Mouse (Mus musculus) lung, embryonic 15.5 days (tissue): ENCODE measurements around the gene Elane. TPM values are rescaled to one million over a fixed set of nuclear protein-coding genes. Genes with fewer than 3 reads are reported as not detected.

ENCODE experiments used
- ATAC-seq: fragments of 200-750 bp; cut with Nextera tagmentation; 2 replicates; pipeline ENCODE4 v1.8.0; 2017; ENCODE audit warnings: moderate number of reproducible peaks, borderline replicate concordance; ENCODE audit not compliant: low FRiP score, low TSS enrichment; ENCODE audit errors: extremely low read depth
- H3K27ac ChIP-seq: fragments of 300-500 bp; sonication (generic); 2 replicates; pipeline ENCODE4 v1.5.1; 2015; ENCODE audit warnings: moderate library complexity, mild to moderate bottlenecking, inconsistent platforms
- H3K27me3 ChIP-seq: fragments of 300-500 bp; sonication (generic); 2 replicates; pipeline ENCODE4 v1.6.1; 2015; ENCODE audit warnings: inconsistent platforms
- H3K36me3 ChIP-seq: fragments of 300-500 bp; sonication (generic); 2 replicates; pipeline ENCODE4 v1.6.1; 2015; ENCODE audit warnings: inconsistent platforms
- H3K4me1 ChIP-seq: fragments of 300-500 bp; sonication (generic); 2 replicates; pipeline ENCODE4 v1.6.1; 2015; ENCODE audit warnings: inconsistent platforms
- H3K4me2 ChIP-seq: fragments of 300-500 bp; sonication (generic); 2 replicates; pipeline ENCODE4 v1.6.1; 2015; ENCODE audit warnings: inconsistent platforms, mild to moderate bottlenecking, moderate library complexity
- H3K4me3 ChIP-seq: fragments of 300-500 bp; sonication (generic); 2 replicates; pipeline ENCODE4 v1.5.1; 2015; ENCODE audit warnings: mild to moderate bottlenecking, inconsistent platforms
- H3K9ac ChIP-seq: fragments of 300-500 bp; sonication (generic); 2 replicates; pipeline ENCODE4 v1.6.1; 2015; ENCODE audit warnings: inconsistent platforms
- H3K9me3 ChIP-seq: fragments of 300-500 bp; sonication (generic); 2 replicates; pipeline ENCODE4 v1.6.1; 2016; ENCODE audit warnings: inconsistent platforms
- WGBS: fragments of 180-500 bp; shearing (Covaris S2); methylation state at CpG from one replicate; pipeline ENCODE4 v1.1.7; 2015; 5-methylcytosine and 5-hydroxymethylcytosine counted together
- polyA plus RNA-seq: library from polyadenylated mRNA; unstranded; fragments of >200 nt; fragmentation: Nextera tagmentation; extraction: Ambion mirVana; gene quantifications from 2 replicates; pipeline ENCODE4 v1.2.1, GENCODE M21; 2015

Elane gene
- polyA plus RNA-seq, result 0.25 and 0.72 TPM in 2 replicates

GRCm38 (mm10) chr10:79886054-79886453, at the start of gene Elane:
Gene Elane, plus strand, starts transcription at chr10:79886247.
- no peak for ATAC-seq
- no peak within 1 kb of the TSS for H3K4me2 ChIP-seq
- H3K4me1 ChIP-seq, result peaks cover 15% of the 10 kb centered on the region
- 60% methylated on average over 6 of the region's 6 CpGs for WGBS
- peaks cover 22% of the 10 kb centered on the region for H3K27me3 ChIP-seq
- H3K9ac ChIP-seq, result no peak within 1 kb of the TSS
- no peaks in the 10 kb centered on the region for H3K36me3 ChIP-seq
- no peak within 1 kb of the TSS for H3K27ac ChIP-seq
- H3K9me3 ChIP-seq, result no peaks in the 10 kb centered on the region
- H3K4me3 ChIP-seq, result no peak within 1 kb of the TSS

- 94% methylated on average over 3 of the region's 3 CpGs for WGBS
- no peaks in the 10 kb centered on the region for H3K9me3 ChIP-seq
- H3K27me3 ChIP-seq, result no peaks in the 10 kb centered on the region
Observed at GRCm38 (mm10) chr10:79836918-79837317, 49.1 kb upstream of the Elane start.

GRCm38 (mm10) chr10:79838151-79838550, 47.9 kb upstream of the Elane start:
- no peaks in the 10 kb centered on the region for H3K9me3 ChIP-seq
- 50% methylated on average over 2 of the region's 2 CpGs for WGBS
- H3K27me3 ChIP-seq, result no peaks in the 10 kb centered on the region
- no peak overlapping the region for H3K9ac ChIP-seq
- no peak overlapping the region for H3K4me2 ChIP-seq
- H3K36me3 ChIP-seq, result no peaks in the 10 kb centered on the region
- no peak for ATAC-seq
- H3K4me3 ChIP-seq, result no peak overlapping the region
- peaks cover 26% of the 10 kb centered on the region for H3K4me1 ChIP-seq
- H3K27ac ChIP-seq, result peak overlapping the region; percentile 9; the same call in 1 of the 2 replicates

More at GRCm38 (mm10) chr10:79836918-79837317, 49.1 kb upstream of the Elane start:
- no peaks in the 10 kb centered on the region for H3K36me3 ChIP-seq
- ATAC-seq, result no peak
- H3K4me1 ChIP-seq, result peaks cover 14% of the 10 kb centered on the region
- H3K27ac ChIP-seq, result no peak overlapping the region
- H3K4me2 ChIP-seq, result no peak overlapping the region
- H3K4me3 ChIP-seq, result no peak overlapping the region
- H3K9ac ChIP-seq, result no peak overlapping the region

- peaks cover 35% of the 10 kb centered on the region for H3K4me1 ChIP-seq
- H3K36me3 ChIP-seq, result no peaks in the 10 kb centered on the region
- no peaks in the 10 kb centered on the region for H3K9me3 ChIP-seq
- H3K4me3 ChIP-seq, result peak overlapping the region; percentile 42
- peak overlapping the region; percentile 75; the same call in 1 of the 2 replicates for H3K4me2 ChIP-seq
- H3K27me3 ChIP-seq, result no peaks in the 10 kb centered on the region
- ATAC-seq, result no peak
- WGBS, result 95% methylated on average over 3 of the region's 3 CpGs
- no peak overlapping the region for H3K9ac ChIP-seq
- peak overlapping the region; percentile 93 for H3K27ac ChIP-seq
Observed at GRCm38 (mm10) chr10:79840091-79840490, 46.0 kb upstream of the Elane start.

GRCm38 (mm10) chr10:79840644-79841551, 45.1 kb upstream of the Elane start:
- Histone ChIP-seq H3K4me3 (peak overlapping the region; percentile 42), H3K27ac (peak overlapping the region; percentile 93), H3K4me2 (peak overlapping the region; percentile 75), H3K9me3 (no peaks in the 10 kb centered on the region), H3K27me3 (no peaks in the 10 kb centered on the region), H3K9ac (peak overlapping the region; percentile 47), H3K4me1 (peaks cover 35% of the 10 kb centered on the region), H3K36me3 (no peaks in the 10 kb centered on the region)
- peak; percentile 94 for ATAC-seq
- under 1% methylated on average over 24 of the region's 24 CpGs for WGBS

GRCm38 (mm10) chr10:79842322-79842721, 43.7 kb upstream of the Elane start:
- no peak for ATAC-seq
- Histone ChIP-seq H3K4me1 (peaks cover 35% of the 10 kb centered on the region), H3K4me2 (no peak overlapping the region), H3K9ac (no peak overlapping the region), H3K27me3 (no peaks in the 10 kb centered on the region), H3K27ac (peak overlapping the region; percentile 57), H3K36me3 (no peaks in the 10 kb centered on the region), H3K9me3 (no peaks in the 10 kb centered on the region), H3K4me3 (no peak overlapping the region)
- WGBS, result 59% methylated on average over 3 of the region's 3 CpGs

GRCm38 (mm10) chr10:79843476-79843875, 42.6 kb upstream of the Elane start:
- H3K4me1 ChIP-seq, result peaks cover 35% of the 10 kb centered on the region
- no peaks in the 10 kb centered on the region for H3K9me3 ChIP-seq
- H3K4me3 ChIP-seq, result no peak overlapping the region
- no peak overlapping the region for H3K4me2 ChIP-seq
- no peaks in the 10 kb centered on the region for H3K36me3 ChIP-seq
- no peak overlapping the region for H3K27ac ChIP-seq
- 38% methylated on average over 6 of the region's 6 CpGs for WGBS
- no peak for ATAC-seq
- no peaks in the 10 kb centered on the region for H3K27me3 ChIP-seq
- H3K9ac ChIP-seq, result no peak overlapping the region; the same call in 1 of the 2 replicates

- peaks cover 37% of the 10 kb centered on the region for H3K4me1 ChIP-seq
- no peaks in the 10 kb centered on the region for H3K27me3 ChIP-seq
- H3K27ac ChIP-seq, result no peak overlapping the region
- H3K4me2 ChIP-seq, result no peak overlapping the region
- no peak for ATAC-seq
- H3K4me3 ChIP-seq, result no peak overlapping the region
- no peak overlapping the region for H3K9ac ChIP-seq
- H3K9me3 ChIP-seq, result no peaks in the 10 kb centered on the region
- WGBS, result 41% methylated on average over 5 of the region's 5 CpGs
- no peaks in the 10 kb centered on the region for H3K36me3 ChIP-seq
Observed at GRCm38 (mm10) chr10:79846553-79846952, 39.5 kb upstream of the Elane start.

- Histone ChIP-seq H3K9me3 (no peaks in the 10 kb centered on the region), H3K4me2 (no peak overlapping the region), H3K4me3 (no peak overlapping the region), H3K27ac (0 out of 2 replicates have a peak overlapping the region, but pooled peaks have one; percentile 9), H3K27me3 (no peaks in the 10 kb centered on the region), H3K4me1 (peaks cover 29% of the 10 kb centered on the region), H3K9ac (no peak overlapping the region), H3K36me3 (no peaks in the 10 kb centered on the region)
- 73% methylated on average over 8 of the region's 8 CpGs for whole genome bisulfite sequencing
- ATAC-seq, result no peak
Observed at GRCm38 (mm10) chr10:79849941-79850628, 36.0 kb upstream of the Elane start.

GRCm38 (mm10) chr10:79851653-79852052, 34.4 kb upstream of the Elane start:
- Histone ChIP-seq H3K36me3 (0 out of 2 replicates have a peak, but pooled peaks cover 3% of the 10 kb centered on the region), H3K9ac (peak overlapping the region; percentile 68; the same call in 1 of the 2 replicates), H3K4me3 (no peak overlapping the region), H3K27ac (peak overlapping the region; percentile 100), H3K9me3 (no peaks in the 10 kb centered on the region), H3K27me3 (no peaks in the 10 kb centered on the region), H3K4me1 (peaks cover 34% of the 10 kb centered on the region), H3K4me2 (peak overlapping the region; percentile 84)
- 53% methylated on average over 3 of the region's 3 CpGs for WGBS
- ATAC-seq, result no peak

GRCm38 (mm10) chr10:79852107-79852789, 33.8 kb upstream of the Elane start:
- H3K9me3 ChIP-seq, result no peaks in the 10 kb centered on the region
- H3K4me2 ChIP-seq, result peak overlapping the region; percentile 84
- WGBS, result 19% methylated on average over 9 of the region's 9 CpGs
- H3K4me1 ChIP-seq, result peaks cover 40% of the 10 kb centered on the region
- H3K27ac ChIP-seq, result peak overlapping the region; percentile 100
- H3K36me3 ChIP-seq, result 0 out of 2 replicates have a peak, but pooled peaks cover 8% of the 10 kb centered on the region
- no peak for ATAC-seq
- H3K4me3 ChIP-seq, result peak overlapping the region; percentile 72; the same call in 1 of the 2 replicates
- H3K9ac ChIP-seq, result peak overlapping the region; percentile 68
- no peaks in the 10 kb centered on the region for H3K27me3 ChIP-seq
